Mouse (Mus musculus) heart, embryonic 13.5 days (tissue): ENCODE data around the gene Orc5. TPM values are rescaled to one million over a fixed set of nuclear protein-coding genes. Genes with fewer than 3 reads are reported as not detected.
"Not testable (repeated sequence)": the region's sequence is repeated elsewhere in the genome, so short reads cannot be mapped to it uniquely, and the experiment has no call there.

Source experiments
- ATAC-seq: fragments of 200-750 bp; cut with Nextera tagmentation; 2 replicates; pipeline ENCODE4 v1.8.0; 2017; ENCODE audit warnings: moderate TSS enrichment; ENCODE audit not compliant: insufficient number of reproducible peaks, low FRiP score, low TSS enrichment; ENCODE audit errors: extremely low read depth
- H3K27ac ChIP-seq: fragments of 300-500 bp; sonication (generic); replicated peaks from 2 replicates; pipeline ENCODE4 v1.5.1; 2015; ENCODE audit warnings: moderate library complexity, mild to moderate bottlenecking, inconsistent platforms
- H3K27me3 ChIP-seq: fragments of 300-500 bp; sonication (generic); replicated peaks from 2 replicates; pipeline ENCODE4 v1.6.1; 2015; ENCODE audit warnings: mild to moderate bottlenecking, inconsistent platforms
- H3K36me3 ChIP-seq: fragments of 300-500 bp; sonication (generic); 2 replicates; pipeline ENCODE4 v1.6.1; 2015; ENCODE audit warnings: mild to moderate bottlenecking, inconsistent platforms
- H3K4me1 ChIP-seq: fragments of 300-500 bp; sonication (generic); 2 replicates; pipeline ENCODE4 v1.6.1; 2015; ENCODE audit warnings: inconsistent platforms
- H3K4me2 ChIP-seq: fragments of 300-500 bp; sonication (generic); 2 replicates; pipeline ENCODE4 v1.6.1; 2015; ENCODE audit warnings: inconsistent platforms, mild to moderate bottlenecking, moderate library complexity
- H3K4me3 ChIP-seq: fragments of 300-500 bp; sonication (generic); 2 replicates; pipeline ENCODE4 v1.5.1; 2015; ENCODE audit warnings: moderate library complexity, mild to moderate bottlenecking, inconsistent platforms
- H3K9ac ChIP-seq: fragments of 300-500 bp; sonication (generic); 2 replicates; pipeline ENCODE4 v1.6.1; 2015; ENCODE audit warnings: inconsistent platforms, mild to moderate bottlenecking, moderate library complexity
- H3K9me3 ChIP-seq: fragments of 300-500 bp; sonication (generic); 2 replicates; pipeline ENCODE4 v1.6.1; 2016; ENCODE audit warnings: inconsistent platforms
- whole genome bisulfite sequencing: fragments of 180-500 bp; shearing (Covaris S2); methylation state at CpG from one replicate; pipeline ENCODE4 v1.1.7; 2015; ENCODE audit warnings: mixed read lengths; 5-methylcytosine and 5-hydroxymethylcytosine counted together
- polyA plus RNA-seq: library from polyadenylated mRNA; unstranded; fragments of >200 nt; fragmentation: Nextera tagmentation; extraction: Ambion mirVana; gene quantifications from 2 replicates; pipeline ENCODE4 v1.2.1, GENCODE M21; 2015

Orc5 gene
- polyA plus RNA-seq, 1 experiment from 2014 or later = 28.0 TPM

- Histone ChIP-seq H3K4me3 (no peak overlapping the region), H3K27me3 (no peaks in the 10 kb centered on the region), H3K27ac (no peak overlapping the region), H3K4me2 (no peak overlapping the region), H3K9ac (no peak overlapping the region), H3K4me1 (no peaks in the 10 kb centered on the region), H3K9me3 (no peaks in the 10 kb centered on the region), H3K36me3 (peaks cover 42% of the 10 kb centered on the region)
- ATAC-seq = no peak
- 52% methylated on average over 1 of the region's 1 CpGs for WGBS
Observed at GRCm38 (mm10) chr5:22485764-22486163, 64.5 kb downstream of the Orc5 start.

DNA sequence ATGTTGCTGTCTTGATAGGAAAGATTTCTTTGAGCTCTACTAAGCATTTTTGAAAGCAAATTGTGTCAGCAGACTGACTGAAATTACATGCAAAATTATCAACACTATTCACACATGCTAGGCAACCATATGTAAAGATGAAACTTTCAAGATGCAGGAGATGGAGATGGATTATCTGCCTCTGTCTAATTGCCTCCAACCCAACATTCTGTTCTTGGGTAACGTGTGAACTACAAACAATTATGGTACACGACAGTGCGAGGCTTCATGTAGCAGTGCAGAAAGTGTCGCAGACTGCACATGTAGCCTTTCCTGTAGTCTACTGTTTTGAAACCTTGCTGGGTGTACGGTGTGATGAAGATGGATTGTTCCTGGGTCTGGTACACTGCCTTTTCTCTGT lies 67.7 kb downstream of the Orc5 start:
- WGBS = 88% methylated on average over 5 of the region's 5 CpGs

GRCm38 (mm10) chr5:22472445-22472844 lies 77.8 kb downstream of the Orc5 start:
- not testable (repeated sequence) for ATAC-seq, H3K4me1 ChIP-seq, H3K27me3 ChIP-seq, H3K4me2 ChIP-seq, H3K9ac ChIP-seq, H3K27ac ChIP-seq, H3K36me3 ChIP-seq, H3K4me3 ChIP-seq, H3K9me3 ChIP-seq
- 89% methylated on average over 7 of the region's 11 CpGs for WGBS

More for the DNA sequence above, 67.7 kb downstream of the Orc5 start:
- H3K4me3 ChIP-seq = no peak overlapping the region
- ATAC-seq = no peak
- H3K36me3 ChIP-seq = peaks cover 33% of the 10 kb centered on the region
- H3K27ac ChIP-seq = no peak overlapping the region
- H3K27me3 ChIP-seq = no peaks in the 10 kb centered on the region
- H3K4me1 ChIP-seq = no peaks in the 10 kb centered on the region
- no peaks in the 10 kb centered on the region for H3K9me3 ChIP-seq
- H3K4me2 ChIP-seq = no peak overlapping the region
- no peak overlapping the region for H3K9ac ChIP-seq

GRCm38 (mm10) chr5:22471243-22471642 lies 79.0 kb downstream of the Orc5 start:
- no peak overlapping the region for H3K27ac ChIP-seq
- 81% methylated on average over 4 of the region's 4 CpGs for WGBS
- no peaks in the 10 kb centered on the region for H3K4me1 ChIP-seq
- no peak overlapping the region for H3K4me3 ChIP-seq
- no peaks in the 10 kb centered on the region for H3K9me3 ChIP-seq
- no peaks in the 10 kb centered on the region for H3K27me3 ChIP-seq
- no peak overlapping the region for H3K4me2 ChIP-seq
- H3K9ac ChIP-seq = no peak overlapping the region
- H3K36me3 ChIP-seq = no peaks in the 10 kb centered on the region
- no peak for ATAC-seq

DNA sequence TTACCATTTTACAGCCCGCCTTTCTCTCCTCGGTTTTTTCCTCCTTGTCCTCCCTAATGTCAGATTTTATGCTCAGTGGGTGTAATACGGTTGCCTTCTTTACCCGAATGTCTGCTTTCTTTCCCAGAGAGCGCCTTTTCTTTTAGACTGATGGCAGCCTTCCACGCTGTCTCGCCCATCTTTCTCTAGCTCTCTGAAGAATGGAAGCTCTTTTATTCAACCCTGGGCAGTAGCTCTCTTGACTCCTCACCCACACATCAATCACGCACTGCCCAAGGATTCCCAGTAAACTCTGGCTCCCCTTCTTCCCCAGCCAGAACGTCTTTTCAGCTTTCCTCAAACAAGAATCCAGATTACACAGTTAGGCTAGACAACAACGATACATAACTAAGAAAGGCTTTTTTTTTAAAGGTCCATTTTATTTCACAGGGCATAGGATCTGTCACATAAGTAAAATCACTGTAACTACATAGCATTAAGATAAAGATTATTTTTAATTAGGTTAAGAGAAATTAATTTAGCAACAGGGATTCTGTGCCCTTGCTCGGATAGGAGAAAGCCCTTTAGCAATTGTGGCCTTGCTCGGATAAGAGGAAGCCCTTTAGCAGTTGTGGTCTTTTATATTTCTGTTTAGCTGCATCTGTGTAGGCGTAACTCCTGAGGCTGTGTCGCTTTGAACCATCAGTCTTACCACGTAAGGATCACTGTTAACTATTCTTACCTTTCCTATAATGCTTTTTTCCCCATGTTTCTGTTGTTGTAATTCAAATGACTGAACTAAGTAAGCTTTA lies 97.2 kb downstream of the Orc5 start:
- no peak overlapping the region for H3K9ac ChIP-seq
- H3K9me3 ChIP-seq = no peaks in the 10 kb centered on the region
- H3K27me3 ChIP-seq = no peaks in the 10 kb centered on the region
- no peak overlapping the region for H3K4me3 ChIP-seq
- no peak overlapping the region for H3K27ac ChIP-seq
- WGBS = 78% methylated on average over 15 of the region's 15 CpGs
- no peak overlapping the region for H3K4me2 ChIP-seq
- ATAC-seq = no peak
- no peaks in the 10 kb centered on the region for H3K36me3 ChIP-seq
- no peaks in the 10 kb centered on the region for H3K4me1 ChIP-seq

- 84% methylated on average over 9 of the region's 9 CpGs for WGBS
- Histone ChIP-seq H3K4me1 (no peaks in the 10 kb centered on the region), H3K27me3 (no peaks in the 10 kb centered on the region), H3K9me3 (no peaks in the 10 kb centered on the region), H3K36me3 (no peaks in the 10 kb centered on the region), H3K9ac (no peak overlapping the region), H3K4me2 (no peak overlapping the region), H3K4me3 (no peak overlapping the region), H3K27ac (no peak overlapping the region)
- ATAC-seq = no peak
Observed at GRCm38 (mm10) chr5:22452452-22452851, 97.8 kb downstream of the Orc5 start.

GRCm38 (mm10) chr5:22451764-22452163 lies 98.5 kb downstream of the Orc5 start:
- H3K27ac ChIP-seq = no peak overlapping the region
- H3K4me3 ChIP-seq = no peak overlapping the region
- H3K9ac ChIP-seq = no peak overlapping the region
- no peaks in the 10 kb centered on the region for H3K4me1 ChIP-seq
- no peaks in the 10 kb centered on the region for H3K27me3 ChIP-seq
- H3K9me3 ChIP-seq = no peaks in the 10 kb centered on the region
- H3K4me2 ChIP-seq = no peak overlapping the region
- ATAC-seq = no peak
- WGBS = 58% methylated on average over 3 of the region's 3 CpGs
- H3K36me3 ChIP-seq = no peaks in the 10 kb centered on the region

GRCm38 (mm10) chr5:22449492-22449891 lies 100.7 kb downstream of the Orc5 start:
- no peaks in the 10 kb centered on the region for H3K27me3 ChIP-seq
- ATAC-seq = no peak
- no peaks in the 10 kb centered on the region for H3K4me1 ChIP-seq
- no peaks in the 10 kb centered on the region for H3K36me3 ChIP-seq
- no peak overlapping the region for H3K27ac ChIP-seq
- no peak overlapping the region for H3K4me3 ChIP-seq
- H3K9ac ChIP-seq = no peak overlapping the region
- no peaks in the 10 kb centered on the region for H3K9me3 ChIP-seq
- 53% methylated on average over 3 of the region's 3 CpGs for WGBS
- H3K4me2 ChIP-seq = no peak overlapping the region

Other genes with a start within 250 kb of the Orc5 start
- 2.5 and 2.8 TPM in 2 replicates for gene Reln, start 205.7 kb downstream of the Orc5 start, polyA plus RNA-seq
- 0.15 TPM in 1 of 2 replicates, not detected in the other for gene Lhfpl3, start 195.6 kb upstream of the Orc5 start, polyA plus RNA-seq